Mouse (Mus musculus) stomach, postnatal 0 days (tissue): ENCODE measurements around the gene Slc25a18. TPM values are rescaled to one million over a fixed set of nuclear protein-coding genes. Genes with fewer than 3 reads are reported as not detected.

Experiments used
- ATAC-seq: fragments of 200-750 bp; cut with Nextera tagmentation; 2 replicates; pipeline ENCODE4 v1.8.0; 2017; ENCODE audit not compliant: low FRiP score, low TSS enrichment
- DNase-seq: peaks from one replicate; pipeline ENCODE4 v3.0.0-alpha.2; 2016; ENCODE audit warnings: low spot score
- H3K27ac ChIP-seq: fragments of 300-500 bp; sonication (generic); replicated peaks from 2 replicates; pipeline ENCODE4 v1.5.1; 2014; ENCODE audit warnings: mild to moderate bottlenecking, control low read depth
- H3K27me3 ChIP-seq: fragments of 300-500 bp; sonication (generic); 2 replicates; pipeline ENCODE4 v1.6.1; 2014; ENCODE audit warnings: low read length; ENCODE audit not compliant: control insufficient read depth, insufficient read depth
- H3K36me3 ChIP-seq: fragments of 300-500 bp; sonication (generic); 2 replicates; pipeline ENCODE4 v1.6.1; 2014; ENCODE audit warnings: low read length, mixed read lengths; ENCODE audit not compliant: control insufficient read depth, insufficient read depth
- H3K4me1 ChIP-seq: fragments of 300-500 bp; sonication (generic); replicated peaks from 2 replicates; pipeline ENCODE4 v1.6.1; 2014; ENCODE audit warnings: antibody characterized with exemption; ENCODE audit not compliant: control insufficient read depth, insufficient read depth
- H3K4me2 ChIP-seq: fragments of 300-500 bp; sonication (generic); replicated peaks from 2 replicates; pipeline ENCODE4 v1.6.1; 2014; ENCODE audit warnings: low read depth, mild to moderate bottlenecking, control low read depth, moderate library complexity
- H3K4me3 ChIP-seq: fragments of 300-500 bp; sonication (generic); 2 replicates; pipeline ENCODE4 v1.5.1; 2014; ENCODE audit warnings: low read depth, low read length, control low read depth
- H3K9ac ChIP-seq: fragments of 300-500 bp; sonication (generic); 2 replicates; pipeline ENCODE4 v1.6.1; 2014; ENCODE audit warnings: mild to moderate bottlenecking, low read length, control low read depth, mixed read lengths
- H3K9me3 ChIP-seq: fragments of 300-500 bp; sonication (generic); 2 replicates; pipeline ENCODE4 v1.6.1; 2016; ENCODE audit warnings: low read length; ENCODE audit not compliant: control insufficient read depth
- CTCF ChIP-seq: IDR thresholded peaks from 2 replicates; pipeline ENCODE4 v1.5.1; 2016; ENCODE audit warnings: antibody characterized with exemption, low read depth, mild to moderate bottlenecking, moderate library complexity
- EP300 ChIP-seq: optimal IDR thresholded peaks from 2 replicates; pipeline ENCODE3; 2016; ENCODE audit warnings: antibody characterized with exemption
- WGBS: fragments of 180-500 bp; shearing (Covaris S2); extraction: QIAGEN DNeasy Blood & Tissue Kit; methylation state at CpG from one replicate; pipeline ENCODE4 v1.1.7; 2014; 5-methylcytosine and 5-hydroxymethylcytosine counted together
- polyA plus RNA-seq: library from polyadenylated mRNA; unstranded; fragments of >200 nt; fragmentation: Nextera tagmentation; extraction: Ambion mirVana; gene quantifications from 2 replicates; pipeline ENCODE4 v1.2.1, GENCODE M21; 2015

The Slc25a18 gene
- polyA plus RNA-seq, 1 experiment from 2014 or later = 0.10 TPM

- no peaks in the 10 kb centered on the region for H3K27me3 ChIP-seq
- TF ChIP-seq EP300 = no peak
- peak; percentile 59 for TF ChIP-seq CTCF
- H3K9ac ChIP-seq = no peak overlapping the region
- no peak overlapping the region for H3K27ac ChIP-seq
- H3K4me1 ChIP-seq = no peaks in the 10 kb centered on the region
- ATAC-seq (no peak), DNase-seq (no peak)
- no peak overlapping the region for H3K4me3 ChIP-seq
- no peak overlapping the region for H3K4me2 ChIP-seq
- H3K36me3 ChIP-seq = peaks cover 10% of the 10 kb centered on the region
- H3K9me3 ChIP-seq = no peaks in the 10 kb centered on the region
These were observed 15.5 kb downstream of the Slc25a18 start for GRCm38 (mm10) chr6:120788904-120789303.

GRCm38 (mm10) chr6:120790153-120790552 is 16.8 kb downstream of the Slc25a18 start:
- ATAC-seq = 0 out of 2 replicates have a peak, but pooled peaks have one; percentile 28
- 88% methylated on average over 10 of the region's 11 CpGs for WGBS
- Histone ChIP-seq H3K4me3 (no peak overlapping the region), H3K4me1 (no peaks in the 10 kb centered on the region), H3K27ac (no peak overlapping the region), H3K9me3 (no peaks in the 10 kb centered on the region), H3K27me3 (no peaks in the 10 kb centered on the region), H3K36me3 (peaks cover 15% of the 10 kb centered on the region), H3K9ac (no peak overlapping the region), H3K4me2 (no peak overlapping the region)
- DNase-seq = no peak
- TF ChIP-seq CTCF (no peak), EP300 (no peak)

DNA sequence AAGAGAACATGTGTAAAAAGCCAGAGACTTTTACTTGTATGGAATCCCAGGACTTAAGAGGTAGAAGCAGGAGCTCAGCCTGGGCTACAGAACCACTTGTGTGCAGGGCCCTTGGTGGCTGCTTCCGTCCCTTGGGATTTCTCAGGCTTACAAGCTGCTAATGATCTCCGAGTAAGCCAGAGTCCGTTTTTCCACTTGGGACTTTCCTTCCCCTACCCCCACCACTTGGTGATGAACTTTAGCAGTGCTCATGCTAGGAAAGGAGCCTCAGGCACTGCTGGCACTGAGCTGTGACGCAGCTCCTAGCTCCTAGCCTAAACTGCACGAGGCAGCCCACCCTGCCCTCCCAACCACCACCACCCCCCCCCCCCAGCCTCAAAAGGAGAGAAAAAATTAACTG is 17.3 kb downstream of the Slc25a18 start:
- no peak for TF ChIP-seq EP300
- Histone ChIP-seq H3K27ac (no peak overlapping the region), H3K4me3 (no peak overlapping the region), H3K9me3 (no peaks in the 10 kb centered on the region), H3K36me3 (peaks cover 21% of the 10 kb centered on the region), H3K9ac (no peak overlapping the region), H3K27me3 (no peaks in the 10 kb centered on the region), H3K4me2 (no peak overlapping the region), H3K4me1 (no peaks in the 10 kb centered on the region)
- DNase-seq (no peak), ATAC-seq (no peak)
- 75% methylated on average over 5 of the region's 5 CpGs for WGBS

DNA sequence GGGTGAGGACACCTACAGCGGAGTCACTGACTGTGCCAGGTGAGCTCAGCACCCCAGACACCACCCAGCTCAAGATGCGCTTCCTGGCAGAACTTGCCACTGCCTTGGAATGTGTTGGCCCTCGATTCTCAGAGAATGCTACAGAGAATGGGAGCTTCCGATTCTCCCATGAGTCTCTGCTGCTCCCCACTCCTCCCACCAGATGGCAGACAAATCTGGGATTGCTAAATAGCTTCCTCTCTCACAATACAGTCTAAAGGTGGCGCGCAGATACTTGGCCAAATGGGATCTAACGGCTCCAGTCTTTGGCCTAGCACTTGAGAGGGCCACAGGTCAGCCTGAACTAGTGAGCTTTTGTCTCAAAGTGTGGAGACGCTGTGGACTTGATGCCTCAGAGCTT is 19.6 kb downstream of the Slc25a18 start:
- no peaks in the 10 kb centered on the region for H3K9me3 ChIP-seq
- DNase-seq = no peak
- H3K27me3 ChIP-seq = no peaks in the 10 kb centered on the region
- H3K27ac ChIP-seq = no peak overlapping the region
- H3K36me3 ChIP-seq = peaks cover 26% of the 10 kb centered on the region
- WGBS = 80% methylated on average over 8 of the region's 8 CpGs
- H3K4me3 ChIP-seq = no peak overlapping the region
- H3K9ac ChIP-seq = no peak overlapping the region
- H3K4me1 ChIP-seq = no peaks in the 10 kb centered on the region
- no peak for ATAC-seq
- no peak overlapping the region for H3K4me2 ChIP-seq
- TF ChIP-seq CTCF = peak; percentile 58
- no peak for TF ChIP-seq EP300

- ATAC-seq = no peak
- Histone ChIP-seq H3K27me3 (no peaks in the 10 kb centered on the region), H3K36me3 (peaks cover 30% of the 10 kb centered on the region), H3K4me3 (no peak overlapping the region), H3K4me2 (no peak overlapping the region), H3K9ac (no peak overlapping the region), H3K4me1 (no peaks in the 10 kb centered on the region), H3K27ac (no peak overlapping the region), H3K9me3 (no peaks in the 10 kb centered on the region)
- DNase-seq = no peak
- WGBS = 70% methylated on average over 5 of the region's 5 CpGs
- TF ChIP-seq CTCF (no peak), EP300 (no peak)
These were observed 22.2 kb downstream of the Slc25a18 start for GRCm38 (mm10) chr6:120795422-120796086.

DNA sequence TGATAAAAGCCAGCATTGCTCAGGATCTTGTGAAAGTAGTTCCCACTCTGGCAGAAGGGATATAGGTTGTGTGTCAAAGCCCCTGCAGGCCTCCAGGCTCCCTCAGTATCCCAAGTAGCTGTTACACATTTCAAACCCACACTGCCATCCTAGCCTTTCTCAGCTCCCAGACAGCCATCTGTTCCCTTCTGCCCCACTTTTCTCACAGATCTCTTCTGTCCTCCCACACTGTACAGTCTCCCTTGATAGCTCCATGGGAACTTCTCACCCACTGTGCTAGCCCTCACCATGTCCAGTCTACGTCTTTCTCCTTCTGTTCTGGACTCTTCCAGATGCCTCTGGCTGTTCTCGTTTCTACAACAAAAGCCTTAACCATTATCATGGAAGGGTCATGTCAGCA is 22.7 kb downstream of the Slc25a18 start:
- H3K27ac ChIP-seq = no peak overlapping the region
- no peak for TF ChIP-seq EP300
- no peak for TF ChIP-seq CTCF
- no peaks in the 10 kb centered on the region for H3K9me3 ChIP-seq
- H3K27me3 ChIP-seq = no peaks in the 10 kb centered on the region
- no peak for DNase-seq
- H3K4me2 ChIP-seq = no peak overlapping the region
- H3K9ac ChIP-seq = no peak overlapping the region
- H3K4me1 ChIP-seq = no peaks in the 10 kb centered on the region
- H3K36me3 ChIP-seq = peaks cover 30% of the 10 kb centered on the region
- no peak overlapping the region for H3K4me3 ChIP-seq
- ATAC-seq = no peak
- WGBS = 94% methylated on average over 2 of the region's 2 CpGs
